Mouse (Mus musculus) myocyte (in vitro differentiated cells): ENCODE measurements around the gene Pbx1.

Experiments used
- E2F4 ChIP-seq: IDR thresholded peaks from one replicate; pipeline ENCODE4 v1.6.1; 2011; ENCODE audit warnings: mild to moderate bottlenecking, control low read depth, moderate library complexity; ENCODE audit not compliant: insufficient read depth
- MAX ChIP-seq: IDR thresholded peaks from one replicate; pipeline ENCODE4 v1.6.1; 2011; ENCODE audit warnings: low read depth, mild to moderate bottlenecking, control low read depth
- MYOD1 ChIP-seq, 3 experiments: IDR thresholded peaks; one replicate each; pipeline ENCODE4 v1.6.1; 2011; ENCODE audit warnings: control low read depth in 2 of 3, low read depth in 2 of 3, mild to moderate bottlenecking in 2 of 3, moderate library complexity in 1 of 3; ENCODE audit not compliant: insufficient read length in 2 of 3, control insufficient read depth in 1 of 3
- POLR2A ChIP-seq: IDR thresholded peaks from one replicate; pipeline ENCODE4 v1.6.1; 2011; ENCODE audit warnings: low read depth, mild to moderate bottlenecking, control low read depth, moderate library complexity; ENCODE audit not compliant: insufficient read length
- USF1 ChIP-seq: IDR thresholded peaks from one replicate; pipeline ENCODE4 v1.6.1; 2011; ENCODE audit warnings: low read depth, mild to moderate bottlenecking, control low read depth, moderate library complexity

DNA sequence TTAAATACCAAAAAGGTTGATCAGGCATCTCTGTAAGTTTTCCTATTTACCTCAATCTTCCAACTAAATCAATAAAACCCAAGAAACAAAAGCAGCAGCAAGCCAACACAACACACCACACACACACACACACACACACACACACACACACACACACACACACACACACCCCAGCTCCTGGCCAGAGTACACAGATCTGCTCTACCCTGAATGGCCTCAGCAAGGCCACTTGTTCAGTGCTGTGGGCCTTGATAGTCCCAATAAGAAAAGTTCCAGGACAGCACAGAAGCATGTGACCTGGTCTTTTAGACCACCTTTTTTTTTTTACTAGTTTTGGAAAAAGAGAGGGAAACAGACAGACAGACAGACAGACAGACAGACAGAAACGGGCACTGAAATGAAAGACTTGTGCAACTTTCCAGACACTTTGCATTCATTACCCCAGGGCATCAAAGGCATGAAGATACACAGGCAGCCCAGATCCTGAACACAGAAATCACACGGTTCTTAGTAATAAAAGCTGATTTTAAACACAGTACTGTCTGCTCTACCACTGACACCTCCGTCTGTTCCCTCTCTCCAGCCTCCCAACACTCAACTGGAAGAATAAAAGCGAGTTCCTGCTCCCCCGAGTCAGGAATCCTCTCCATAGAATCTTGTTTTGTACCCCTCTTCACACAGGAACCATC lies 6.9 kb downstream of the Pbx1 start:
- no peak for TF ChIP-seq E2F4
- TF ChIP-seq MAX: no peak
- no peak for TF ChIP-seq POLR2A
- TF ChIP-seq USF1: no peak
- TF ChIP-seq MYOD1 (IDR thresholded peaks at IDR 0.05; ENCODE audit: control insufficient read depth in 1 of 3, insufficient read length in 2 of 3, low read depth in 2 of 3): no peak
